Mouse (Mus musculus): ENCODE data around the gene 4930595D18Rik. TPM values are rescaled to one million over a fixed set of nuclear protein-coding genes. Genes with fewer than 3 reads are reported as not detected.

The 4930595D18Rik gene
- polyA plus RNA-seq, 1 experiment: not detected

GRCm38 (mm10) chr12:111168891-111169290 is 15.4 kb downstream of the 4930595D18Rik start:
- peaks cover 46% of the 10 kb centered on the region for H3K36me3 ChIP-seq (replicated peaks; ENCODE audit: low read length)
- no peaks in the 10 kb centered on the region for H3K27me3 ChIP-seq (replicated peaks)
- peaks cover 54% of the 10 kb centered on the region for H3K4me1 ChIP-seq
- H3K4me3 ChIP-seq (replicated peaks): no peak overlapping the region
- H3K9me3 ChIP-seq: no peaks in the 10 kb centered on the region
- TF ChIP-seq GATA1 (IDR thresholded peaks at IDR 0.05; ENCODE audit: borderline replicate concordance, low read length) (no peak), FLI1 (IDR thresholded peaks at IDR 0.05; ENCODE audit: low read length) (no peak)

GRCm38 (mm10) chr12:111166681-111167289 is 17.5 kb downstream of the 4930595D18Rik start:
- Histone ChIP-seq H3K9me3 (no peaks in the 10 kb centered on the region), H3K27me3 (replicated peaks) (no peaks in the 10 kb centered on the region), H3K4me1 (peaks cover 65% of the 10 kb centered on the region), H3K4me3 (replicated peaks) (peak overlapping the region; percentile 95), H3K36me3 (replicated peaks; ENCODE audit: low read length) (peaks cover 25% of the 10 kb centered on the region)
- TF ChIP-seq GATA1 (IDR thresholded peaks at IDR 0.05; ENCODE audit: borderline replicate concordance, low read length) (no peak), FLI1 (IDR thresholded peaks at IDR 0.05; ENCODE audit: low read length) (no peak)

GRCm38 (mm10) chr12:111165831-111166591 is 18.3 kb downstream of the 4930595D18Rik start, which contains the start of gene Traf3:
Gene Traf3, plus strand, starts transcription at chr12:111166370.
- TF ChIP-seq FLI1 (IDR thresholded peaks at IDR 0.05; ENCODE audit: low read length): no peak
- no peak for TF ChIP-seq GATA1 (IDR thresholded peaks at IDR 0.05; ENCODE audit: borderline replicate concordance, low read length)
- peaks cover 17% of the 10 kb centered on the region for H3K36me3 ChIP-seq (replicated peaks; ENCODE audit: low read length)
- H3K9me3 ChIP-seq: no peaks in the 10 kb centered on the region
- peak within 1 kb of the TSS; percentile 95 for H3K4me3 ChIP-seq (replicated peaks)
- H3K27me3 ChIP-seq (replicated peaks): no peaks in the 10 kb centered on the region
- H3K4me1 ChIP-seq: peaks cover 69% of the 10 kb centered on the region

- TF ChIP-seq FLI1 (IDR thresholded peaks at IDR 0.05; ENCODE audit: low read length): no peak
- TF ChIP-seq GATA1 (IDR thresholded peaks at IDR 0.05; ENCODE audit: borderline replicate concordance, low read length): no peak
- H3K4me3 ChIP-seq (replicated peaks): peak overlapping the region; percentile 95
- peaks cover 76% of the 10 kb centered on the region for H3K4me1 ChIP-seq
- H3K36me3 ChIP-seq (replicated peaks; ENCODE audit: low read length): peaks cover 11% of the 10 kb centered on the region
- H3K27me3 ChIP-seq (replicated peaks): no peaks in the 10 kb centered on the region
- no peaks in the 10 kb centered on the region for H3K9me3 ChIP-seq
These were observed 19.0 kb downstream of the 4930595D18Rik start for GRCm38 (mm10) chr12:111165146-111165812.

- Histone ChIP-seq H3K36me3 (replicated peaks; ENCODE audit: low read length) (peaks cover 2% of the 10 kb centered on the region), H3K4me1 (peaks cover 75% of the 10 kb centered on the region), H3K9me3 (no peaks in the 10 kb centered on the region), H3K27me3 (replicated peaks) (no peaks in the 10 kb centered on the region), H3K4me3 (replicated peaks) (peak overlapping the region; percentile 95)
- TF ChIP-seq FLI1 (IDR thresholded peaks at IDR 0.05; ENCODE audit: low read length): no peak
- TF ChIP-seq GATA1 (IDR thresholded peaks at IDR 0.05; ENCODE audit: borderline replicate concordance, low read length): no peak
These were observed 20.0 kb downstream of the 4930595D18Rik start for GRCm38 (mm10) chr12:111164310-111164751.

- H3K4me3 ChIP-seq (replicated peaks): peak overlapping the region; percentile 83
These were observed 21.8 kb downstream of the 4930595D18Rik start for GRCm38 (mm10) chr12:111162312-111163061.

GRCm38 (mm10) chr12:111161943-111162311 is 22.4 kb downstream of the 4930595D18Rik start:
- TF ChIP-seq FLI1 (IDR thresholded peaks at IDR 0.05; ENCODE audit: low read length) (no peak), GATA1 (IDR thresholded peaks at IDR 0.05; ENCODE audit: borderline replicate concordance, low read length) (no peak)
- H3K36me3 ChIP-seq (replicated peaks; ENCODE audit: low read length): no peaks in the 10 kb centered on the region
- H3K4me1 ChIP-seq: peaks cover 76% of the 10 kb centered on the region
- no peaks in the 10 kb centered on the region for H3K27me3 ChIP-seq (replicated peaks)
- H3K9me3 ChIP-seq: no peaks in the 10 kb centered on the region
- peak overlapping the region; percentile 83 for H3K4me3 ChIP-seq (replicated peaks)

More at GRCm38 (mm10) chr12:111162312-111163061, 21.8 kb downstream of the 4930595D18Rik start:
- TF ChIP-seq FLI1 (IDR thresholded peaks at IDR 0.05; ENCODE audit: low read length) (no peak), GATA1 (IDR thresholded peaks at IDR 0.05; ENCODE audit: borderline replicate concordance, low read length) (no peak)
- peaks cover 76% of the 10 kb centered on the region for H3K4me1 ChIP-seq
- H3K27me3 ChIP-seq (replicated peaks): no peaks in the 10 kb centered on the region
- H3K36me3 ChIP-seq (replicated peaks; ENCODE audit: low read length): no peaks in the 10 kb centered on the region
- no peaks in the 10 kb centered on the region for H3K9me3 ChIP-seq

- H3K4me1 ChIP-seq: peaks cover 75% of the 10 kb centered on the region
- peak overlapping the region; percentile 14 for H3K4me3 ChIP-seq (replicated peaks)
- no peaks in the 10 kb centered on the region for H3K36me3 ChIP-seq (replicated peaks; ENCODE audit: low read length)
- no peaks in the 10 kb centered on the region for H3K9me3 ChIP-seq
- H3K27me3 ChIP-seq (replicated peaks): no peaks in the 10 kb centered on the region
- TF ChIP-seq GATA1 (IDR thresholded peaks at IDR 0.05; ENCODE audit: borderline replicate concordance, low read length) (no peak), FLI1 (IDR thresholded peaks at IDR 0.05; ENCODE audit: low read length) (no peak)
These were observed 23.4 kb downstream of the 4930595D18Rik start for GRCm38 (mm10) chr12:111160871-111161270.

All from megakaryocyte, embryonic 14.5 days (primary cell).